In genomic region chr19:21777171-21777731, GRCm38 (mm10) we compare ENCODE assay signal across 8 mouse cellular contexts. TPM values are rescaled to one million over a fixed set of nuclear protein-coding genes. Genes with fewer than 3 reads are reported as not detected.
A peak's percentile ranks its signal among the peaks of the same experiment; 100 is the strongest.
DNase-seq lines count a peak whose midpoint lies in the region; ATAC-seq and TF ChIP-seq lines count a peak whose summit lies in the region.

No protein-coding gene starts in this region.

- H3K9ac ChIP-seq in hindbrain, embryonic 15.5 days, result no peak overlapping the region
- peak overlapping the region; percentile 57; the same call in 1 of the 2 replicates for H3K9ac ChIP-seq in liver, embryonic 13.5 days

- peaks cover 29% of the 10 kb centered on the region for H3K27me3 ChIP-seq in erythroblast, embryonic 14.5 days (ENCODE audit: control insufficient read depth)
- H3K27me3 ChIP-seq in hindbrain, embryonic 15.5 days, result no peaks in the 10 kb centered on the region
- peaks cover 23% of the 10 kb centered on the region for H3K27me3 ChIP-seq in liver, embryonic 13.5 days
- H3K27me3 ChIP-seq in myocyte (ENCODE audit: control insufficient read depth, insufficient read depth, insufficient read length), result no peaks in the 10 kb centered on the region

- peaks cover 29% of the 10 kb centered on the region for H3K4me1 ChIP-seq in erythroblast, embryonic 14.5 days (ENCODE audit: control insufficient read depth)
- H3K4me1 ChIP-seq in hindbrain, embryonic 15.5 days (replicated peaks), result peaks cover 38% of the 10 kb centered on the region
- H3K4me1 ChIP-seq in liver, embryonic 13.5 days (replicated peaks), result peaks cover 24% of the 10 kb centered on the region

- peak; percentile 24 for TF ChIP-seq POLR2A in myocyte (IDR thresholded peaks at IDR 0.05; ENCODE audit: insufficient read length, low read depth)

- peak overlapping the region; percentile 89 for H3K4me2 ChIP-seq in hindbrain, embryonic 15.5 days
- H3K4me2 ChIP-seq in liver, embryonic 13.5 days, result peak overlapping the region; percentile 96
- peak overlapping the region; percentile 63 for H3K4me2 ChIP-seq in myocyte (ENCODE audit: low read depth)

- 28% methylated on average over 20 of the region's 20 CpGs for WGBS in hindbrain, embryonic 15.5 days
- 16% methylated on average over 20 of the region's 20 CpGs for WGBS in liver, embryonic 13.5 days (ENCODE audit: insufficient replicate concordance)

- no peak overlapping the region for H3ac ChIP-seq in myocyte (ENCODE audit: control insufficient read depth, insufficient read length)

- peaks cover 35% of the 10 kb centered on the region for H3K79me2 ChIP-seq in myocyte (ENCODE audit: control insufficient read depth, insufficient read depth)

- no peaks in the 10 kb centered on the region for H3K9me3 ChIP-seq in erythroblast, embryonic 14.5 days (ENCODE audit: control insufficient read depth, low read length)
- no peaks in the 10 kb centered on the region for H3K9me3 ChIP-seq in hindbrain, embryonic 15.5 days
- H3K9me3 ChIP-seq in liver, embryonic 13.5 days (replicated peaks), result no peaks in the 10 kb centered on the region

- no peaks in the 10 kb centered on the region for H3K36me3 ChIP-seq in erythroblast, embryonic 14.5 days (ENCODE audit: control insufficient read depth)
- no peaks in the 10 kb centered on the region for H3K36me3 ChIP-seq in hindbrain, embryonic 15.5 days
- no peaks in the 10 kb centered on the region for H3K36me3 ChIP-seq in liver, embryonic 13.5 days
- H3K36me3 ChIP-seq in myocyte (ENCODE audit: control insufficient read depth, insufficient read depth), result peaks cover 3% of the 10 kb centered on the region

- ATAC-seq in erythroblast, adult 5-6 weeks (replicated peaks; ENCODE audit: low FRiP score, poor library complexity, severe bottlenecking), result no peak
- ATAC-seq in hindbrain, embryonic 15.5 days (ENCODE audit: low FRiP score, low read depth), result peak; percentile 6; the same call in 1 of the 2 replicates
- ATAC-seq in liver, embryonic 13.5 days (ENCODE audit: low read depth), result no peak

- H3K4me3 ChIP-seq in erythroblast, embryonic 14.5 days (replicated peaks), result peak overlapping the region; percentile 68
- no peak overlapping the region for H3K4me3 ChIP-seq in hindbrain, embryonic 15.5 days
- H3K4me3 ChIP-seq in liver, embryonic 13.5 days (replicated peaks), result peak overlapping the region; percentile 80
- H3K4me3 ChIP-seq in myocyte, result peak overlapping the region; percentile 97

- no peak overlapping the region for H3K27ac ChIP-seq in hindbrain, embryonic 15.5 days (replicated peaks)
- H3K27ac ChIP-seq in liver, embryonic 13.5 days, result no peak overlapping the region

- peak; percentile 69 for DNase-seq in cerebellum, adult 11-12 months
- DNase-seq in gastrocnemius, adult 18-20 months (ENCODE audit: low spot score), result peak; percentile 72
- no peak for DNase-seq in liver, embryonic 13.5 days
- peak; percentile 58 for DNase-seq in thymus, postnatal 14 days

TF ChIP-seq in myocyte, 11 proteins besides CTCF, POLR2A, EP300 and RAD21:
- peak in 1 of 3 experiments; percentile 83 for TF ChIP-seq MYOD1 (IDR thresholded peaks at IDR 0.05; ENCODE audit: control insufficient read depth in 1 of 3, insufficient read length in 2 of 3, low read depth in 2 of 3)
- TF ChIP-seq TCF12 (IDR thresholded peaks at IDR 0.05; ENCODE audit: insufficient read depth, poor library complexity, severe bottlenecking), result no peak
- peak in 2 of 3 experiments; percentile 68 to 78 for TF ChIP-seq MYOG (IDR thresholded peaks at IDR 0.05; ENCODE audit: control insufficient read depth in 1 of 3, insufficient read depth in 1 of 3, insufficient read length in 2 of 3, low read depth in 2 of 3)
- no peak for TF ChIP-seq REST (IDR thresholded peaks at IDR 0.05; ENCODE audit: insufficient read depth, insufficient read length)
- no peak for TF ChIP-seq MAX (IDR thresholded peaks at IDR 0.05; ENCODE audit: low read depth)
- no peak for TF ChIP-seq TCF3 (IDR thresholded peaks at IDR 0.05; ENCODE audit: insufficient read length, low read depth)
- TF ChIP-seq POLR2AphosphoS2 (IDR thresholded peaks at IDR 0.05; ENCODE audit: insufficient read length, low read depth), result no peak

RNA-seq across cellular contexts. Expression of gene Cemip2, which starts 0.9 kb away (rescaled TPM):
- 0.04 and 0.05 TPM in 2 replicates for polyA plus RNA-seq in erythroblast, embryonic 14.5 days (2012)
- total RNA-seq in erythroblast, adult 5-6 weeks (2015; ENCODE audit: low replicate concordance), result 1.5 and 5.0 TPM in 2 replicates
- 5.2 and 6.0 TPM in 2 replicates for total RNA-seq in erythroblast, adult 5-6 weeks (2017; ENCODE audit: low replicate concordance)
- 10 to 100 TPM in 1 of 2 experiments, 1 to 10 TPM in 1; 8.4 to 10.8 TPM for total RNA-seq in gastrocnemius, adult 18-20 months (2021)
- 24.0 and 31.0 TPM in 2 replicates for polyA plus RNA-seq in hindbrain, embryonic 15.5 days (2015; fragmentation: Nextera tagmentation; extraction: Ambion mirVana)
- polyA plus RNA-seq in liver, embryonic 13.5 days (2015; fragmentation: Nextera tagmentation; extraction: Ambion mirVana), result 7.2 and 8.7 TPM in 2 replicates
- polyA plus RNA-seq in myocyte (2012; fragmentation: generic; extraction: Trizol), result 14.5 TPM
